Mouse (Mus musculus): ENCODE results near the gene Wnt6. TPM values are rescaled to one million over a fixed set of nuclear protein-coding genes. Genes with fewer than 3 reads are reported as not detected.
"Not testable (repeated sequence)": the region's sequence is repeated elsewhere in the genome, so short reads cannot be mapped to it uniquely, and the experiment has no call there.

Wnt6 gene
- polyA plus RNA-seq, 1 experiment from 2014 or later, result 11.4 TPM

GRCm38 (mm10) chr1:74814931-74815647 lies 43.4 kb downstream of the Wnt6 start:
- Histone ChIP-seq H3K4me3 (no peak overlapping the region), H3K4me1 (peaks cover 7% of the 10 kb centered on the region; the same call in 1 of the 2 replicates), H3K4me2 (replicated peaks) (no peak overlapping the region), H3K9me3 (replicated peaks) (no peaks in the 10 kb centered on the region), H3K27me3 (peaks cover 5% of the 10 kb centered on the region), H3K27ac (no peak overlapping the region), H3K36me3 (no peaks in the 10 kb centered on the region), H3K9ac (no peak overlapping the region)
- ATAC-seq (ENCODE audit: low FRiP score), result no peak
- 79% methylated on average over 9 of the region's 9 CpGs for WGBS

GRCm38 (mm10) chr1:74815965-74816364 lies 44.3 kb downstream of the Wnt6 start:
- ATAC-seq (ENCODE audit: low FRiP score); H3K36me3 ChIP-seq; H3K4me2 ChIP-seq (replicated peaks); H3K27ac ChIP-seq; H3K9ac ChIP-seq; H3K4me1 ChIP-seq; H3K27me3 ChIP-seq; H3K4me3 ChIP-seq; H3K9me3 ChIP-seq (replicated peaks): not testable (repeated sequence)
- WGBS, result 86% methylated on average over 6 of the region's 6 CpGs

- ATAC-seq (ENCODE audit: low FRiP score), result peak; percentile 90
- H3K4me3 ChIP-seq, result peak overlapping the region; percentile 60
- WGBS, result 5% methylated on average over 38 of the region's 38 CpGs
These were observed 45.0 kb downstream of the Wnt6 start for GRCm38 (mm10) chr1:74816612-74817199.

GRCm38 (mm10) chr1:74817219-74817618 lies 45.5 kb downstream of the Wnt6 start:
- Histone ChIP-seq H3K9me3 (replicated peaks) (no peaks in the 10 kb centered on the region), H3K27ac (peak overlapping the region; percentile 92), H3K27me3 (peaks cover 5% of the 10 kb centered on the region), H3K36me3 (no peaks in the 10 kb centered on the region), H3K4me3 (peak overlapping the region; percentile 60), H3K4me1 (peaks cover 7% of the 10 kb centered on the region; the same call in 1 of the 2 replicates), H3K4me2 (replicated peaks) (peak overlapping the region; percentile 57), H3K9ac (peak overlapping the region; percentile 76)
- ATAC-seq (ENCODE audit: low FRiP score), result peak; percentile 57
- 17% methylated on average over 14 of the region's 14 CpGs for WGBS

More at GRCm38 (mm10) chr1:74816612-74817199, 45.0 kb downstream of the Wnt6 start:
- Histone ChIP-seq H3K9me3 (replicated peaks) (no peaks in the 10 kb centered on the region), H3K9ac (peak overlapping the region; percentile 76), H3K4me1 (peaks cover 7% of the 10 kb centered on the region; the same call in 1 of the 2 replicates), H3K27me3 (peaks cover 5% of the 10 kb centered on the region), H3K36me3 (no peaks in the 10 kb centered on the region), H3K27ac (peak overlapping the region; percentile 92), H3K4me2 (replicated peaks) (peak overlapping the region; percentile 57)

GRCm38 (mm10) chr1:74818509-74818908 lies 46.8 kb downstream of the Wnt6 start:
- Histone ChIP-seq H3K4me1 (peaks cover 7% of the 10 kb centered on the region; the same call in 1 of the 2 replicates), H3K4me2 (replicated peaks) (no peak overlapping the region), H3K9me3 (replicated peaks) (no peaks in the 10 kb centered on the region), H3K4me3 (no peak overlapping the region), H3K27me3 (no peaks in the 10 kb centered on the region), H3K27ac (no peak overlapping the region), H3K9ac (no peak overlapping the region), H3K36me3 (no peaks in the 10 kb centered on the region)
- WGBS, result 97% methylated on average over 1 of the region's 1 CpGs
- no peak for ATAC-seq (ENCODE audit: low FRiP score)

GRCm38 (mm10) chr1:74823598-74823997 lies 51.9 kb downstream of the Wnt6 start:
- H3K4me2 ChIP-seq (replicated peaks); H3K4me1 ChIP-seq; H3K9me3 ChIP-seq (replicated peaks); H3K27me3 ChIP-seq; H3K9ac ChIP-seq; H3K4me3 ChIP-seq; H3K27ac ChIP-seq; ATAC-seq (ENCODE audit: low FRiP score); H3K36me3 ChIP-seq: not testable (repeated sequence)
- 93% methylated on average over 4 of the region's 4 CpGs for WGBS

- Histone ChIP-seq H3K27me3 (no peaks in the 10 kb centered on the region), H3K9me3 (replicated peaks) (no peaks in the 10 kb centered on the region), H3K4me1 (peaks cover 10% of the 10 kb centered on the region; the same call in 1 of the 2 replicates), H3K36me3 (no peaks in the 10 kb centered on the region), H3K9ac (no peak overlapping the region), H3K27ac (peak overlapping the region; percentile 72), H3K4me3 (no peak overlapping the region), H3K4me2 (replicated peaks) (0 out of 2 replicates have a peak overlapping the region, but pooled peaks have one; percentile 15)
- WGBS, result 4% methylated on average over 14 of the region's 14 CpGs
- ATAC-seq (ENCODE audit: low FRiP score), result peak; percentile 68
These were observed 53.0 kb downstream of the Wnt6 start for GRCm38 (mm10) chr1:74824518-74825302.

- peaks cover 3% of the 10 kb centered on the region; the same call in 1 of the 2 replicates for H3K27me3 ChIP-seq
- 82% methylated on average over 9 of the region's 9 CpGs for WGBS
- H3K27ac ChIP-seq, result no peak overlapping the region
- H3K36me3 ChIP-seq, result no peaks in the 10 kb centered on the region
- H3K4me2 ChIP-seq (replicated peaks), result no peak overlapping the region
- ATAC-seq (ENCODE audit: low FRiP score), result no peak
- peaks cover 5% of the 10 kb centered on the region; the same call in 1 of the 2 replicates for H3K4me1 ChIP-seq
- no peak overlapping the region for H3K4me3 ChIP-seq
- no peak overlapping the region for H3K9ac ChIP-seq
- H3K9me3 ChIP-seq (replicated peaks), result no peaks in the 10 kb centered on the region
These were observed 58.4 kb downstream of the Wnt6 start for GRCm38 (mm10) chr1:74830061-74830460.

- H3K4me3 ChIP-seq, result no peak overlapping the region
- H3K4me2 ChIP-seq (replicated peaks), result no peak overlapping the region
- WGBS, result 74% methylated on average over 3 of the region's 3 CpGs
- H3K27ac ChIP-seq, result no peak overlapping the region
- H3K9ac ChIP-seq, result no peak overlapping the region
- no peaks in the 10 kb centered on the region for H3K36me3 ChIP-seq
- ATAC-seq (ENCODE audit: low FRiP score), result no peak
- H3K27me3 ChIP-seq, result peaks cover 3% of the 10 kb centered on the region; the same call in 1 of the 2 replicates
- H3K9me3 ChIP-seq (replicated peaks), result no peaks in the 10 kb centered on the region
- 0 out of 2 replicates have a peak, but pooled peaks cover 2% of the 10 kb centered on the region for H3K4me1 ChIP-seq
These were observed 61.6 kb downstream of the Wnt6 start for GRCm38 (mm10) chr1:74833255-74833654.

Other genes starting within 250 kb of the Wnt6 start
- 1.2 and 1.6 TPM in 2 replicates for gene Plcd4, start 229.0 kb upstream of the Wnt6 start, polyA plus RNA-seq (2016; fragmentation: Nextera tagmentation; extraction: Ambion mirVana)
- gene Usp37, start 227.6 kb upstream of the Wnt6 start, polyA plus RNA-seq (2016; fragmentation: Nextera tagmentation; extraction: Ambion mirVana), result 35.3 and 38.5 TPM in 2 replicates
- gene Zfp142, start 183.6 kb upstream of the Wnt6 start, polyA plus RNA-seq (2016; fragmentation: Nextera tagmentation; extraction: Ambion mirVana), result 10.1 and 12.1 TPM in 2 replicates
- 15.3 and 16.8 TPM in 2 replicates for gene Bcs1l, start 183.6 kb upstream of the Wnt6 start, polyA plus RNA-seq (2016; fragmentation: Nextera tagmentation; extraction: Ambion mirVana)
- gene Rnf25, start 170.5 kb upstream of the Wnt6 start, polyA plus RNA-seq (2016; fragmentation: Nextera tagmentation; extraction: Ambion mirVana), result 35.2 and 35.8 TPM in 2 replicates
- 21.3 and 34.3 TPM in 2 replicates for gene Stk36, start 170.4 kb upstream of the Wnt6 start, polyA plus RNA-seq (2016; fragmentation: Nextera tagmentation; extraction: Ambion mirVana)
- gene Ttll4, start 110.1 kb upstream of the Wnt6 start, polyA plus RNA-seq (2016; fragmentation: Nextera tagmentation; extraction: Ambion mirVana), result 27.1 and 36.5 TPM in 2 replicates
- 3.2 and 4.6 TPM in 2 replicates for gene Cyp27a1, start 58.3 kb upstream of the Wnt6 start, polyA plus RNA-seq (2016; fragmentation: Nextera tagmentation; extraction: Ambion mirVana)
- gene Prkag3, start 22.7 kb upstream of the Wnt6 start, polyA plus RNA-seq (2016; fragmentation: Nextera tagmentation; extraction: Ambion mirVana), result 0.21 and 0.38 TPM in 2 replicates
- 1.2 and 2.3 TPM in 2 replicates for gene Wnt10a, start 19.6 kb downstream of the Wnt6 start, polyA plus RNA-seq (2016; fragmentation: Nextera tagmentation; extraction: Ambion mirVana)
- gene Cdk5r2, start 83.0 kb downstream of the Wnt6 start, polyA plus RNA-seq (2016; fragmentation: Nextera tagmentation; extraction: Ambion mirVana), result 6.9 and 7.5 TPM in 2 replicates
- 7.0 and 7.6 TPM in 2 replicates for gene Fev, start 113.5 kb downstream of the Wnt6 start, polyA plus RNA-seq (2016; fragmentation: Nextera tagmentation; extraction: Ambion mirVana)
- gene Cryba2, start 121.3 kb downstream of the Wnt6 start, polyA plus RNA-seq (2016; fragmentation: Nextera tagmentation; extraction: Ambion mirVana), result 1.6 and 2.8 TPM in 2 replicates
- 0.85 and 1.9 TPM in 2 replicates for gene Cfap65, start 163.7 kb downstream of the Wnt6 start, polyA plus RNA-seq (2016; fragmentation: Nextera tagmentation; extraction: Ambion mirVana)
- 0.14 and 0.83 TPM in 2 replicates for gene Ihh, start 179.8 kb downstream of the Wnt6 start, polyA plus RNA-seq (2016; fragmentation: Nextera tagmentation; extraction: Ambion mirVana)